Mouse (Mus musculus) adrenal gland, adult 2 months (tissue): ENCODE data around the gene Clip2. TPM values are rescaled to one million over a fixed set of nuclear protein-coding genes. Genes with fewer than 3 reads are reported as not detected.
"Not testable (repeated sequence)": the region's sequence is repeated elsewhere in the genome, so short reads cannot be mapped to it uniquely, and the experiment has no call there.

Source experiments
- DNase-seq: peaks from one replicate; pipeline ENCODE4 v3.0.0; 2021
- microRNA-seq, 2 experiments: library from miRNA; unstranded; fragments of <30 nt; microRNA quantifications; one replicate each; pipeline ENCODE4 v1.2.0; 2021
- polyA plus RNA-seq: library from polyadenylated mRNA; depleted of rRNA; stranded (reverse); fragments of >200 nt; gene quantifications from 2 replicates; pipeline ENCODE4 v1.2.3, GENCODE M21; 2012; rRNA removed
- total RNA-seq, 2 experiments: library from RNA; stranded (reverse); gene quantifications; 2 replicates each; pipeline ENCODE4 v1.2.3; 2021

Gene Clip2
- total and polyA plus RNA-seq, 3 experiments = 13.3 to 21.5 (median 15.1) TPM

DNA sequence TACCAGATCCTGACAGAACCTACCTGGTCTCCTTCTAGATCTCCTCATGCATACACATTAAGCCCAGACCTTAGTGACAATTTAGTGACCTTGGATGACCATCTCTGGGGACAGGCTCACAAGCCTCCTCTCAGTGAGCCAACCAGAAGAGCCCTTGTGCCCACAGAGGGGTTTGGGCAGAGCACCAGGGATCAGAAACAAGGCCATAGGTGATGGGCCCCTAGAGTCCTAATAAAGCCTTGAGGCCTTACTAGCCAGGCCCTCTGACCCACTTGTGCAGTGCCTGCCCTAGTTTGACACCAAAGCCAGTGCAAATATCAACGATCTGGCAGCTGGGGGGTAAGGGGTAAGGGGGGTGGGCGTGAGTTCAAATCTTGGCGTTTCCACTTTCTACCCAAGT, 93.8 kb downstream of the Clip2 start:
- no peak for DNase-seq

DNA sequence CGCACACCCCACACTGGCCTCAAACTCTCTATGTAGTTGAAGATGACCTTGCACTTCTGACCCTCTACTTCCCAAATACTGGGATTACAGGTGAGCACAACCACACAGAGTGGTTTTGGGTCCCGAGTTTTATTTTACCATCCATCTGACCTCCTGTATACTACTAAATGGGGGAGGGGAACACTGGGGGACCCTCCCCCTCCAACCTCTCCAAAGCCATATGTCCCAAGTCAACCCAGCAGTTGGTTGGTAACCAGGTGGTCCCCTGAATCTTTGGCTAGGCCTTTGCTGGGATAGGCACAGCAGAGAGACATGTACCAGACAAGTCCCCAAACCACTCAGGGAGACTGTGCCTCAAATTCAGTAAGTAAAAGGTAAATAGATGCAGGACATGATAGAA, 94.9 kb downstream of the Clip2 start:
- no peak for DNase-seq

DNA sequence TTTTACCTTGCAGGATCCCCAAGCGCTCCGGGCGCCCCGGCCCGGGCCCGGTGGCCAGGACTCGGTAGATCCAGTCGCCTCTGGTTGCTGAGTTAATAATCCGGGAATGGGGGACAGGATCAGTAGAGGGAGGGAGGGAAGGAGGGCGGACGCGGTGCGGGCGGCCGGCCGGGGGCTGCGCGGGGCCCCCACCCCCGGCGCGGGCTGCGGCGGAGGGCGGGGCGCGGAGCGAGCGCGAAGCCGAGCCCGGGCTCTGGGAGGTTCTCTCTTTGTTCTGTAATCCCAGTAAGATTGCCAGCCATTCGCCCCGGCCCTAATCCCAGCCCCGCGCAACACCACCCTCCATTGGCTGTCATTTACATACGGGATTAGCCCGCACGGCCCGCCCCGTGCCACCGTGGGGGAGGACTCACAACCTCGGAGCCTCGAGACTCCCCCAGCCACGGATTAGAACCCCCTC, 95.7 kb downstream of the Clip2 start, which contains the start of gene Gtf2ird1:
Gene Gtf2ird1, minus strand, starts transcription at position 214 of the 460 bp plus-strand sequence.
- DNase-seq = peak; percentile 88

DNA sequence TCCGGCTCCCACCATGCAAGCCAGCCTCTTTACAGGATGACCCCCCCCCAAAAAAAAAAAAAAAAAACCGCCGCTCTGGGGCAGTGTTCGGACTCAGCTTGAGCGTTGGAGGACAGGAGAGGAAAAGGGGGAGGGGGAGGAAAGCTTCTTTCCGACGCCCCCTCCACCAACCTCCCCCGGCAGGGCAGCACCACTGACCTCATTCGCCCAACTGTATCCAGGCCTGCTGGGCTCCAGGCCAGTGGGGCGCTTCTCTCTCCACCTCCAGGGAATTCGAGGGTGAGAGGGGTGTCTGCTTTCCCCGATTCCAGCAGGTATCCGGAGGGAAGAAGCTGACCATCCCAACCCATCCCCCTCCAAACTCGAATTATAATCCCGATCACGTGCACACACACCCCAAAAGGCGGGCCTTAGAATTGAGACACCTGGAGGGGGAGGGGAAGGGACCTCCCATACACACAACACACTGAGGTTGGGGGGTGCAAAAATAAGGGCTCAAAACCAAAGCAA, 96.3 kb downstream of the Clip2 start:
- peak; percentile 77 for DNase-seq

DNA sequence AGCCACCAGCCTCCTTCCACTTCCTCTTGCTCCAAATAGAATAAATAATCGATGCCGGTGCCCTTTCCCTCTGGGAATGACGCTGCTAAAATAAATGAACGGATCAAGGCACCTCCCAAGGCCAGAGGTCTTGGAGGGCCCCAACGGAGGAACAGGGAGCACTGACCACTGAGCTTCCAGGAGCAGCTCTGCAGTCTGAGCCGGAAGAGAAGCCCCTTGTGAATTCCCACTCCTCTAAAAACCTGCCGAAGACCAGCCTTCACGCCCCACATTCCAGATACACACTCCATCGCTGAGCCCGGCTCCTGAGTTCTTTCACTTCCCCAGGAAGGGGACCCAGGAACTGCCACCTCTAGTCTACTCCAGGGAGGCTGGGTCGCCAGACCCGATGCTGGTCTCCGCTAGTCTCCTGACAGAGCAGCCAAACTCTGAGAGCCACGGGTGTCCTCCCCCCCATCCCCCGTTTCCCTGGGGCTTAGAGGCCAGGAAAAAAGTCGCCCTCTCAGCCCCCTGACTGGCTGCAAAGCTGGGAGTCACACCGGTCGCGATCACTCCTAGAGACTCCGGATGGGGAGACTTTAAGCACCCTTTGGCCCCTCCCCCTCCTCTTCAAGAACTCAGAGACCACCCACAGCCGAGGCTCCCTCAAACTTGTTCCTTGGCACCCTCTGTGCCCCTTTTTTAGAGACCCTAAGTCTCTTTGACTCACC, 96.9 kb downstream of the Clip2 start:
- DNase-seq = peak; percentile 61

DNA sequence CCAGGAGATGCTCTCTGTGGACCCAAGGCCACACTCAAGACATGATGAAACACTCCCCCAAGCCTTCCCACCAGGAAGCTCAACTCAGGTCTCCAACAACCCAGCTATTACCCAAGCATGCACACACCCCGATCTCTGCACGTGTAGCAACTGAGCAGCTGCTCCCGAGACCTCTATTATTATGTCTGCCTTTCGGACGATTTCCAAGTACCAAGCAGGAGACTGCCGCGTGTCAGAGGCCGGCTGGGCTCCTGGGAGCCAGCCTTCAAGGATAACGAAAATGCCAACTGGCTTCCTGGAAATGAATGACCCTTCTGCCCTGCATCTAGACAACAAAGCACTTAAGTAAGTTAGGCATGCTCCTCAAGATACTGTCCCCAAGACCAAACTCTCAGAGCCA, 97.8 kb downstream of the Clip2 start:
- DNase-seq = peak; percentile 62

DNA sequence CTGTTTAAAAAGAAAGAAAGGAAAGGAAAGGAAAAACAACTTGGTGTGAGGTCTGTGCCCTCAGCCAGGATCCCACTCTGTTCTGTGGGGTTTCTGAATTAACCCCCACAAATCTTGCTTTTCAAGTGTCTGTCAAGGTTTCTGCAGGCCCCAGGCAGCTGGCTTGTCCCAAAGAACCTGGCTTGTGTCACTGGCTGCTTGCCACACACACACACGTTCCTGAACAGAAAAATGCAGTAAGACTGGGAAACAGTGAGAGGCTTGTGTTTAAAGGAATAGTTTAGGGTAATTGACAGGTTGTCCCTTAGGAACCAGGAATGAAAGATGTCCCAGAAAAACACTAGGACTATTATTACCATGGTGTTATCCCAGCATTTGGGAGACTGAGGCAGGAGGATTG, 98.7 kb downstream of the Clip2 start:
- no peak for DNase-seq

DNA sequence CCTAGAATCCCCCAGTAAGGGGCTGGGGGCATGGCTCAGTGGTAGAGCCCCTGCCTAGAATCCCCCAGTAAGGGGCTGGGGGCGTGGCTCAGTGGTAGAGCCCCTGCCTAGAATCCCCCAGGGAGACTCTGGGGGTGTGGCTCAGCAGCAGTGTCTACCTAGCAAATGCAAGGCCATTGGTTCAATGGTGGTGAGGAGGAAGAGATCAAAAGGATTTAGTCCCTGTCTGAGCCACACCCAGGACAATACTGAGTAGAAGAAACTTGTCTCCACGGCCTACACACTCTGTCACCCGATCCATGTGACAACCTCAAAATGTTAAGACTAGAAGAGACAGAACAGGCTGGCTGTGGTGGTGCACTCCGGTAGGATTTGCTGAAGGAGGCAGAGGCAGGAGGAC, 105.5 kb downstream of the Clip2 start:
- DNase-seq = not testable (repeated sequence)

DNA sequence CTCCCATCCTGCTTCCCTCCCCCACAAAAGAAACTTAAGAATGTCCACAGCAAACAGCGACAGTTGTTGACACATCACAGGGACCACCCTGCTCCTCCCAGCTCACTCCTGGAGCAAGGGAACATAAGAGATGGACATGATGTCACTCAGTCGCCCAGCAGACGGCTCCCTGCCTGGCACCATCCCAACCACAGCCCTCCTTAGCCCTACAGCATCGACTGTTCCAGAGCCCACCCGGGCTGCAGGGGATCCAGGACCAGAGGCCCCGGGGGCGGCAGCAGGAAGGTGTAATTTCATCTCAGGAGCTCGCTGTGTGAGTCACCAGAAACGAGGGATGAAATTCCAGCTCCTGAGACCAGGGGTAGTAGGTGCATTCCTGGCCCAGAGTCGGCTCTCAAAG, 106.3 kb downstream of the Clip2 start:
- no peak for DNase-seq

DNA sequence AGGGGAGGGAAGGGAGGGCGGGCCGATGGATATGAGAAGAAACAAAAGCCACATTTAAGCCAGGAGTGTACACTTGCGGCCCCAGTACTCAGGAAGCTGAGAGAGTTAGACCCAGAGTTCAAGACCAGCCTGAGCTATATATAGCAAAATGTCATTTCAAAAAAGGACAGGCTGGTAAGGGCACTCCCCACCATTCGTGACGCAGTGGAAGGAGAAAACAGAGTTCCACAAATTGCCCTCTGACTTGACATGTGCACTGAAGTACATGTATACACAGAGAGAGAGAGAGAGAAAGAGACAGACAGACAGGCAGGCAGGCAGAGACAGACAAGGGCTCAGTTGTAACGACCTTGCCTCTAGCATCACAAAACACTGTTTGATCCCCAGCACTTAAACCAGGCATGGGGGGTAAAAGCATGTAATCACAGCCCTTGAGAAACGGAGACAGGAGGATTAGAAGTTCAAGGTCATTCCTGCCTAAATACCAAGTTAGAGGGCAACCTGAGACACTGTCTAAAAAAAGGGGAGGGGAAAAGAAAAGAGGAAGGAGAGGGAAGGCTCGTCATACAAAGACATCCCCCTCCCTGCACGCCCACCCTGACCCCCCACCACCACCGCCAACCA, 106.9 kb downstream of the Clip2 start:
- no peak for DNase-seq

DNA sequence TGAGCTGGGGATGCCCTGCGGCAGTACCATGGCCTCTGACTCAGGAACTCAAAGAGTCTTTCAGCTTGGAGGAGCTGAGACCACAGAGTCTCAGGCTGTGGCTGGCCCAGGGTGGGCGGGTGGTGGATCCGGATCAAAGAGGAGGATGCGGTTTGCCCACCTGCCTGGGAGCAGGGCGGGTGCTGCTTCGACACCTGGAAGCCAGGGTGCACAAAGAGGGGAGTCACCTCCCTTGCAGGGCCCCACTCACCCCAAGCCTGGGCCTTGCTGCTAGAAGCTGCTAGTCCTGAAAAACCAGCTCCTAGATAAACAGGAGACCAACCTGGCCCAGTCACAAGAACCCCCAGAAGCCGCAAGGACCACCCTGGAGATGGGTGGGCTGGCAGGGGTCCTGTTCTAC, 107.8 kb downstream of the Clip2 start:
- peak; percentile 2 for DNase-seq

DNA sequence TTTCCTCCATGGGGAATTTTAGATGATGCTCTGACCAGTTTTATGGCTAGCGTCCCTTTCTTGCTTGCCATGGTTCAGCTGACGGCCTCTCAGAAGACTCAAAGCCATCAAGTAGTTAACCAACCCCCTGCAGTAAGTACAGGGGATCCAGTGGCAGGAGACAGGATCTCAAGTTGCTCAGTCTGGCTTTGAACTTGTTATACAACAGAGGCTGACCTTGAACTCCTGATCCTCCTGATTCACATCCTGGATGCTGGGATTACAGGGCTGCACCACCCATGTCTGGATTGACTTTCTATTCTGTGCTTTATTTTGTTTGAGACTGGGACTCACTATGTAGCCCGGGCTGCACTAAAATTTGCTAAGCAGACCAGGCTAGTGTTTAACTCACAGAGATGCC, 110.2 kb downstream of the Clip2 start:
- DNase-seq = no peak

DNA sequence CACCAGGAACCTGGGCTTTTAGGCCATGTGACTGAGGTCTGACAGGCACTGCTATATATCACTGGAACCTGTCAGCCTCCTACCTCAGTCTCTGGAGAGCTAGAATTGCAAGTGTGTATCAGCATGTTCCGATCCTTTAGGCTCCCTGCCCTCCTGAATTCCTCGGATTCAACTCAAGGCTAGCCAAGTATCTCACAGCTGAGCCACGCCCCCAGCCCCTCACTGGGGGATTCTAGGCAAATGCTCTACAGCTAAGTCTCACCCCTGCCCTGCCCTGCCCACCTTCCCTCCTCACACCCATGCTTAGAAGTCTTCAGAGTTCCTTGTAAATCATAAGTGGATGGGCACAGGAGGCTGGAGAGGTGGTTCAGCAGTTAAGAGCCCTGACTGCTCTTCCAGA, 111.1 kb downstream of the Clip2 start:
- DNase-seq = no peak

DNA sequence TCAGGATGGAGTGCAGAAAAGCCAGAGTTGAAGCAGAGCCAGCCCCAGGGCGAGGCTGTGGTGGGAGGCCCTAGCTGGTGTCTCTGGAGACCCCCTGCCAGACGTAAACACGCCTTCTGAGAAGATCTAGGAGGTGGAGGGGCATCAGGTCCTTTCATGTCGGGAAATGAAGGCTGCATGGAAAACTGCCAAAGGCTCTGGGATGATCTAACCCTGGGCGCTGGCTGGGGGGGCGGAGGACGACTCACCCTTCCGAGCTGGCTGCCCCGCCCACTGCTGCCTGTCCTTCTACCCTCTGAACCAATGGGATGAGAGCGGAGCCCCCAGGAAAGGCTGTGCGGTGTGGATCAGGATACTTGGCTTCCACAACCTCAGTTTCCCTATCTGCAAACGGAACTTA, 112.1 kb downstream of the Clip2 start:
- DNase-seq = peak; percentile 94

DNA sequence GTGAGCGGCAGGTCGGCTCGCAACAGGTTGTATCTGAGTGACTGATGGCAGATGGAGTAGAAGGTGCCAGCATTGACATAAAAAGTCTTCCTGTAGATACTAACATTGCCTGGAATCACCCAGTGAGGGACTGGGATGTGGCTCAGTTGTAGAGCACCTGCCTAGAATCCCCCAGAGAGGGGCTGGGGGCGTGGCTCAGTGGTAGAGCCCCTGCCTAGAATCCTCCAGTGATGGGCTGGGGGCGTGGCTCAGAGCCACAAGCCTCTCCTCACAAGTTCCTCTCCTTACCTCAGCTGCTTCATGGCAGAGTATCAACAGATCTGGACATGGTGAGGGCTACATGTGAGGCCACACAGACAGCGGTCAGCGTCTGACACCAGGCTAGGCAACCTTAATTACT, 112.8 kb downstream of the Clip2 start:
- no peak for DNase-seq

Small RNA genes within 50 kb of the gene (microRNA-seq; reads per million reads assigned to microRNA genes)
- gene Gm26340 (0 reads per million in 2 experiments), gene Mir7228 (0 reads per million in 2 experiments)

Other genes starting within 250 kb of the Clip2 start
- gene Gtf2i, start 237.7 kb downstream of the Clip2 start, total RNA-seq = 100 to 1,000 TPM; 239 to 244 TPM
- 104 and 110 TPM in 2 replicates for gene Gtf2i, start 237.7 kb downstream of the Clip2 start, polyA plus RNA-seq
- gene Gtf2ird1, start 95.7 kb downstream of the Clip2 start, total RNA-seq = 10 to 100 TPM; 51.6 to 66.0 TPM
- gene Gtf2ird1, start 95.7 kb downstream of the Clip2 start, polyA plus RNA-seq = 21.2 and 21.3 TPM in 2 replicates
- not detected for gene Syna, start 7.7 kb upstream of the Clip2 start, total RNA-seq
- gene Syna, start 7.7 kb upstream of the Clip2 start, polyA plus RNA-seq = 0.04 TPM in 1 of 2 replicates, not detected in the other
- 10 to 100 TPM; 40.0 to 48.4 TPM for gene Rfc2, start 28.9 kb upstream of the Clip2 start, total RNA-seq
- gene Rfc2, start 28.9 kb upstream of the Clip2 start, polyA plus RNA-seq = 25.2 and 29.5 TPM in 2 replicates
- 1 to 10 TPM; 2.8 to 6.3 TPM for gene Lat2, start 62.6 kb upstream of the Clip2 start, total RNA-seq
- 1.9 and 2.7 TPM in 2 replicates for gene Lat2, start 62.6 kb upstream of the Clip2 start, polyA plus RNA-seq
- 100 to 1,000 TPM; 243 to 252 TPM for gene Eif4h, start 87.1 kb upstream of the Clip2 start, total RNA-seq
- 186 and 212 TPM in 2 replicates for gene Eif4h, start 87.1 kb upstream of the Clip2 start, polyA plus RNA-seq
- 10 to 100 TPM; 20.6 to 22.1 TPM for gene Limk1, start 136.2 kb upstream of the Clip2 start, total RNA-seq
- gene Limk1, start 136.2 kb upstream of the Clip2 start, polyA plus RNA-seq = 36.5 and 38.4 TPM in 2 replicates
- gene Eln, start 194.9 kb upstream of the Clip2 start, total RNA-seq = 10 to 100 TPM; 11.8 to 26.9 TPM
- 21.8 and 30.7 TPM in 2 replicates for gene Eln, start 194.9 kb upstream of the Clip2 start, polyA plus RNA-seq